2 mouse cellular contexts compared by ENCODE assay signal in the genomic region with DNA sequence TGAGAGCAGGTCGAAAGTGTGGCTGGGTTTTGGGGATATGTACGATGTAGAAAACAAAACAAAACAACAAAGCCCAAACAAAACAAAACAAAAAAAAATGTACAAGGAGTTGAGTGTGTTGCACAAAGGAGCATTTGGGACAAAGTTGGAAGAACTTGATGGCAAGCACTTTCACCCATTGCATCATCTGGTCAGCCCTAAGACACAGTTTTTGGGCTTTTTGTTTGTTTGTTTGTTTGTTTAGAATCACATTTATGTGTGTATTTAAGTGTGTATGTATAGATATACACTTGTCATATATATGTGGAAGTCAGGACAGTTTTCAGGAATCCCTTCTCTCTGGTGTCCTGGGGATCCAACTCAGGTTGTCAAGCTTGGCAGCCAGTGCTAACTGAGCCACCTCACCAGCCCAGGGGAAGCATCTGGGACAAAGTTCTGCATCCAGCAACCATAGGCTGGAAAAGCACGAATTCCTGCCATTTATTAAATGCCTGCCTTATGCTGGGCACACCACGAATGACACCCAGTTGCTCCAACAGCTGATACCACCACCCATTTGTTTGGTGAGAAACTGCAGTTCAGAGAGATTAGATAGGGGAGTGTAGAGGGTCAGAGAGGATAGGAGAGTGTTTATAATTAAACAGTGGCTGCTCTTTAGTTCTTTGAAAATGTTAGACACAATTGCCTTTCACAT.
TF ChIP-seq lines count a peak whose summit lies in the region.

No protein-coding gene starts in this region.

TF ChIP-seq in MEL, 35 proteins besides CTCF, POLR2A, EP300 and RAD21 (continued from another document):
- TF ChIP-seq MEF2A (IDR thresholded peaks at IDR 0.05; ENCODE audit: extremely low read depth, insufficient replicate concordance, low read depth, low read length, poor library complexity, severe bottlenecking) (no peak), HCFC1 (IDR thresholded peaks at IDR 0.05; ENCODE audit: low read depth, low read length) (no peak), NRF1 (IDR thresholded peaks at IDR 0.05; ENCODE audit: insufficient read depth, low read depth, low read length, poor library complexity, severe bottlenecking) (no peak), E2F4 (IDR thresholded peaks at IDR 0.05; ENCODE audit: borderline replicate concordance, low read depth, low read length) (no peak), CHD2 (IDR thresholded peaks at IDR 0.05; ENCODE audit: low read length) (no peak), MYB (IDR thresholded peaks at IDR 0.05; ENCODE audit: low read depth, low read length) (no peak), MAFK (IDR thresholded peaks at IDR 0.05; ENCODE audit: borderline replicate concordance, low read depth, low read length) (no peak; the same call in 1 of the 2 replicates), SIN3A (IDR thresholded peaks at IDR 0.05; ENCODE audit: low read length) (peak; percentile 74), ZKSCAN1 (IDR thresholded peaks at IDR 0.05; ENCODE audit: low read depth, low read length) (no peak), RCOR1 (IDR thresholded peaks at IDR 0.05; ENCODE audit: low read depth, low read length) (no peak), CHD1 (IDR thresholded peaks at IDR 0.05; ENCODE audit: low read depth, low read length) (no peak), GABPA (IDR thresholded peaks at IDR 0.05; ENCODE audit: low read depth, low read length) (no peak), ZNF384 (IDR thresholded peaks at IDR 0.05; ENCODE audit: low read depth, low read length) (no peak), TCF12 (IDR thresholded peaks at IDR 0.05; ENCODE audit: low read depth, low read length) (peak; percentile 57; the same call in 1 of the 2 replicates), ELF1 (IDR thresholded peaks at IDR 0.05; ENCODE audit: low read depth, low read length) (no peak), MXI1 (IDR thresholded peaks at IDR 0.05; ENCODE audit: low read depth, low read length) (no peak), NELFE (IDR thresholded peaks at IDR 0.05; ENCODE audit: low read depth, low read length) (no peak), USF2 (IDR thresholded peaks at IDR 0.05; ENCODE audit: borderline replicate concordance in 1 of 2, insufficient read depth in 1 of 2, low read depth in 1 of 2, low read length in 2 of 2) (no peak), MAX (IDR thresholded peaks at IDR 0.05; ENCODE audit: low read length) (no peak), TBP (IDR thresholded peaks at IDR 0.05; ENCODE audit: low read depth, low read length) (no peak), POLR2AphosphoS5 (IDR thresholded peaks at IDR 0.05; ENCODE audit: borderline replicate concordance, low read depth, low read length) (no peak)
TF ChIP-seq in MEL: peak in this region for 4.

TF ChIP-seq in myocyte, 11 proteins besides CTCF, POLR2A, EP300 and RAD21 (continued from another document):
- TF ChIP-seq E2F4 (IDR thresholded peaks at IDR 0.05; ENCODE audit: insufficient read depth) = no peak
- no peak for TF ChIP-seq SRF (IDR thresholded peaks at IDR 0.05; ENCODE audit: control insufficient read depth, insufficient read length, low read depth)
- peak; percentile 88 for TF ChIP-seq TCF12 (IDR thresholded peaks at IDR 0.05; ENCODE audit: insufficient read depth, poor library complexity, severe bottlenecking)
- TF ChIP-seq REST (IDR thresholded peaks at IDR 0.05; ENCODE audit: insufficient read depth, insufficient read length) = no peak
- no peak for TF ChIP-seq POLR2AphosphoS2 (IDR thresholded peaks at IDR 0.05; ENCODE audit: insufficient read length, low read depth)
- TF ChIP-seq MAX (IDR thresholded peaks at IDR 0.05; ENCODE audit: low read depth) = no peak
- peak; percentile 65 for TF ChIP-seq CEBPB (IDR thresholded peaks at IDR 0.05; ENCODE audit: insufficient read depth, poor library complexity, severe bottlenecking)
